Mouse (Mus musculus) spleen, adult 18-20 months (tissue): ENCODE measurements at regions not wholly inside any gene's neighbourhood (a gene's known extent, or its start where the extent isn't known, plus 50 kb on each side); places are given as distances from the start of the nearest gene placed in this dataset.

Source experiments
- DNase-seq, 2 experiments: peaks; one replicate each; pipeline ENCODE4 v3.0.0; 2022; ENCODE audit warnings: mixed read lengths in 2 of 2

DNA sequence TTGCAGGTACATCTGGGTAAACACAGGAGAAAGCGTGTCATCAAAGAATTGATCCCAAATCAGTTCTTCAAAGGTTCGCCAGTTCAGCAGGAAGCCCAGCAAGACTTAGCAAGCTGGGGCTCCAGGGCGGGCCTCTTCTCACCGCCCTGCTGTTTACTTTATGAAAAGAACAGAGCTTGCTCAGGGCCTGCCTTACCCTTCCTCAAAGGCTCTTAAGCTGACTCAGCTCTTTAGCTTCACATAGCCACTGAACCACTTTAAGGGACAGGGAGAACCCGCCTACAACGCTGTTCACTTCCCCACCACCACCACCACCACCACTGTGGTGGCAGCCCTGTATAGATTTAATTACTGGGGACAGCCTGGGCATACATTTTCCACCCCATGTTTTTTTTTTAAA lies 148.5 kb downstream of the Clic5 start:
- DNase-seq: no peak

DNA sequence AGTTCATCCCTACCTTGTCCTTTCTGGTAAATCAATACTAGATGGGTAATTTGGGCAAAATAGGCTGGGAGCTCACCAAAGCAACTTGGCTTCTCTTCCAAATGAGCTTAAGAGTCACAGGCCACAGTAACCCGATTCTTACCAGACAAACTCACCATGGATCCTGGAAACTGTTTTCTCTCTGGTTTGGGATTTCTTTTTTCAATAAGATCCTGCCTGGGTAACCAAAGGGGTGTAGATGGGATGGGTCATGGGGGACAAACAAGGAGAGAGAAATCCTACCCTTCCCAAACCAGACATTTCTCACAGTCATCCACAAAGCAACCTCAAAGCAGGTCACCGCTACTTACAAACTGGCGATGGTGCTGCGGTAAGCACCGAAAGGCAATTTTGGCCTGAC lies 148.9 kb downstream of the Clic5 start:
- no peak for DNase-seq

DNA sequence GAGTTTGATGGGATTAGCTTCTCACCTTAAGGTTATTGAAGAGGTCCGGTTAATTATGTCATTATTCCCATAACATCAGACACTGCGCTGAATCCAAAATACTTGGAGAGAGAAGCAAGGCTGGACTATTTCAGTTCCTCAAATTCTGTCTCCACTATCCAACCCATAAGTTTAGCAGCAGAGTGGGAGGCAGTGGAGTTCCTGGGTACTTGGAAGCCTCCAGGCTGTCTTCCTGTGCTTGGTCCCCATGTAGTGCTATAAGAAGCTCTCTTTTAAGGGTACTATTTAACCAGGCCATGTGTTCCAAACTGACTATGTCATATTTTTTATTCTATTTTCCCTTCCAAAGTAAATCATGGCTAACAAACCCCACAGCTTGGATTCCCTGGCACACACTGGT lies 156.2 kb downstream of the Clic5 start:
- DNase-seq: no peak

DNA sequence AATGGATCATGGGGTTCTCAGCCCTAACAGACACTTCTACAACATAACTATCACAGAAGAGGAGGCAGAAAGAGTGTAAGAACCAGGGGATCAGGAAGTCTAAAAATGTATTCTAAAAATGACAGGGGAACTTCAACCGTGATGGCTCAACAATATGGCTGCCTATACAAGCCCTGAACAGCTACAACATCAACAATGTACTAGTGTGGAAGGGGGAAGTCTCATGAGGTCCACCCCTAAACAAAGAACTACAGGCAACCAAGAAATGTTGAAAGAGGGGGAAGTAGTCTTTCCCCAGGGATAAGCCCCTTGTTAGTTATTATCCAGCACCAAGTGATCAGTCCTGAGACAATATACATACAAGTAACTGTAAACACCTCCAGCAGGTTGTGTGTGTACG lies 157.0 kb downstream of the Clic5 start:
- no peak for DNase-seq

DNA sequence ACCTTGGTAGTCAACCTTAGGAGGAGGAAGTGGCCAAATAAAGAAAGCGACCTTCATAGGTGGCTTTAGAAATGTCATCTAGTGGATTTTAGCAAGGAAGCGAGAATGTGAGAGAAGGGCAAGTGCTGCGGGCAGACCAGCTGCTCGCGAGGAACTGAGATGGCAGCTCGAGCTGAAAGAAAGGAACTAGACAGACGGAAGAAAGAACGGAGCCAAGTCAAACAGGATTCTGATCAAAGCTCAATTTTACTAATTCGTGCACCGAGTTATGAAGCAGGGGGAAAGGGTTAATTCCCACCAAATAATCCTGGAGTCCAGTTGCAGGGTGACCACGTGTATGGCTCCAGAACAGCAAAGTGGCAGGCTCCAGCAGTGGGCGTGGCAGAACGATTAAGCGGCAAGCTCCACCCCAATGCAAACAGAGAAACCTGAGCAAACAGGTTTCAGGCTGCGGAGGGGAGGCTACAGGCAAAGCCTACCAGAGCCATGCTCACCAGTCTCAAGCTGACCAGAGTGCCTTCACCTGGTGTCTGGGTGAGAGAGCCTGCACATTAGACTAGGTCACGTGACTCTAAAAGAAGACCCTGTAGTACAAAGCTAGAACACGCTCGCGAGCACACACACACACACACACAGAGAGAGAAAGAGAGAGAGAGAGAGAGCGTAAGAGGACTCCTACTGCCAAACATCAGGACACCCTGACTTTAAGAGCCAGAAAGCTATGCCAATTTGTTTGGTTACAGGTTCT lies 162.0 kb downstream of the Clic5 start:
- DNase-seq: no peak

DNA sequence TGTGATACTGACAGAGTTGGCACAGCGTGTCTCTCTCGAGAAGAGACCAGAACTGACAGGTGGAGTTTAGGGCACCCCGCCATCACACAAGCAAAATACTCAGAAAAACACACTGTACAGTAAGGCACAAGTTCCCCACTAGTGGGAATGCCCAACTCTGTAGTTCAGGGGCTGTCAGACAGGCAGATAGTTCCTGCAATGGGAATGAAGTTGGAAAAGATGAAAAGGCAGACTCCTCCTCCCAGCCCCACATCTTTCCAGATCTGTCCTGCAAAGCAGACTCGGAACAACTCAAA lies 162.5 kb downstream of the Clic5 start:
- no peak for DNase-seq

DNA sequence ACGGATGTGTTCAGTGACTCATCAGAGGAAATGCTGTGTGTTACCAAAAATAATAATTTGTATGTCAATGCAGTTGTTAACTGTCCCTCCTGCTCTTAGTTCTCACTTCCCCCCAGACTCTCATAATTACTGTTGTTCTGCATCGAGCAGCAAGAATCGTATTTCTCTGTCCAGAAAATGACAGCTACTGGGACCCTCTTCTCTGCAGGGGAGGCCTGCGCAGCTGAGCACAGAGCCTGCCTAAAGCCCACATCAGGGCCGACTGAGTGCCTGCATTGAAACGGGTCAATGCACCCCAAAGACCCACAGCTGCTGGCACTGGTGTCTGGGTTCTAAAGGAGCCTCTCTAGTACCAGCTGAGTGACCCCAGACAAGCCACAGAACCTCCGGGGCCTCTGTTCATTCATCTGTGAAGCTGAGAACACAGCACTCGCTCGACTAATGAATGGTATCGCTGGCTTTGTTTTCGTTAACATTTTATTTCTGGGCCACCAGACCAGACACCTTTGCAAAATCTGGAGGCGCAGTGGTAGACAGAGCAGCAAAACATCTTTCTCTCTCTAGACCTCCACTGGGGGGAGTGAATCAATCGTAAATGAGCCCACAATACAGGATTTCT lies 163.2 kb downstream of the Clic5 start:
- DNase-seq: peak in 1 of 2 experiments; percentile 7

DNA sequence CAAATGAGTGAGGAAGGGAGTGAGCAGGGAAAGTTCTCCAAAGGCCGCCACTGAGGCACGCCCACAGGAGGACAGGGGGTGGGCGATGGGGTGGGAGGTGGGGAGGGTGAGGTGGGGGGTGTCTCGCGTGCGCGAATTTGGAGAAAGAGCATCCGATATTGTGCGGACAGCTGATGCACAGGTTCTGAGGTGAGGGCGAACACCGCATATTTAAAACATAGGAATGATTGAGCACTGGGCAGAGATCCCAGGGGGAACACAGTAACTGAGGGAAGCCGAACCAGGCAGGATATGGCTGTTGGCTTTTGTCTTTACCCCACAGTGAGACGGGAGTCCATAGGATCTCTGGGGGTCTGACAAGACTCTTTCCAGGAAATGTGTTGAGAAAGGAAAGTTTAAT lies 163.8 kb downstream of the Clic5 start:
- no peak for DNase-seq

DNA sequence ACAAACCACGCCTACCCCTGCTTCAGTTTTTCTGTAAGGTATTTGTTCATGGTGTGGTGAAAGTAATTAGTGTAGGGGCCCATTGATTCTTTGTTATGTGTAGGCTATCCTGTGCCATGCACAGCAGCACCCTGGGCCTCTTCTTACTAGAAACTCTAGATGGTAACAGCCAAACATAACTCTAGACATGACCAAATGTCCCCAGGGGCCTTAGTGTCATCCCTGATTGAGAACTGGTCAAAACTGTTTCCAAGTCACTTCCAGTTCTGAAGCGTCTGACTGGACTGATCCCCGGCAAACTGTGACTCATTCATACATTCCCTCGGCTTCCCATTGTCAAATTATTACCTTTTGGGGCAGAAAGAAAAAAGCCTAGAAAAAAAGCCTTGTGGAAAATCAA lies 174.7 kb downstream of the Clic5 start:
- DNase-seq: no peak

DNA sequence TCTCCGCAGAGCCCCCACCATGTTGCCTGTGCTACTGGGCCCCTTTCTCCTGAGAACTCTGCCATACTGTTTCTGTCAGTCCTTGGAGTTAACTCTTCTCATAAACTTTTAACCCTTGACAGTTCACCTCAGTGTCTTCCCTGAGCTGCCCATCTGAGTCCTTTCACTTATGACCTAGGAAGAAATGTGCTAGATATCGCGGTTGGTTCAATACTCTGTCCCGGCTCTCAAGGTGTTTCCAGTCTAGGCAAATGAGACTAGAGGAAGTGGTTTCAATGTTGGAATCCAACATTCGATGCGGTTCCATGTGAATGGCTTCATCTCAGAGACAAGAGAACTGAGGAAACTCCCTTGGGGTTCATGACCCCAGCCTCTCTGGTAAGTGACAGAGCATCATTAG lies 176.1 kb downstream of the Clic5 start:
- DNase-seq: no peak

DNA sequence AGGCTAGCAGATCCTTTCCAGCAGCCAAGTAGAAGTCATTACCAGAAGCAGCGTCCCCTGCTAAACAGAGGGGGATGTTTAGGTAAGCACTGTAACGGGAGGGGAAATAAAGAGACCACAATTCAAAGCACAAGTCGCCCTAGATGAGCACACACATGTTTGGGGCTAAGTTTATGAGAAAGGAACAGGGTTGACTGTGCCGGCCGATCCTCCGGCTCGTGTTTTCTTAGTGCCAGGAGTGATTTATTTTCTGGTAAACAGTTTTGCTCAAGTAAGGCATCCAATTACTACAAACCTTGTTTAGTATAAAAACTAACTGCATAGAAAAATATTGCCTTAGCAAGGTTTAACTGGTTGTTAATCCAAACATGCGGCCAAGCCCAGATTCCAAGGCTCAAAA lies 178.1 kb downstream of the Clic5 start:
- DNase-seq: no peak

DNA sequence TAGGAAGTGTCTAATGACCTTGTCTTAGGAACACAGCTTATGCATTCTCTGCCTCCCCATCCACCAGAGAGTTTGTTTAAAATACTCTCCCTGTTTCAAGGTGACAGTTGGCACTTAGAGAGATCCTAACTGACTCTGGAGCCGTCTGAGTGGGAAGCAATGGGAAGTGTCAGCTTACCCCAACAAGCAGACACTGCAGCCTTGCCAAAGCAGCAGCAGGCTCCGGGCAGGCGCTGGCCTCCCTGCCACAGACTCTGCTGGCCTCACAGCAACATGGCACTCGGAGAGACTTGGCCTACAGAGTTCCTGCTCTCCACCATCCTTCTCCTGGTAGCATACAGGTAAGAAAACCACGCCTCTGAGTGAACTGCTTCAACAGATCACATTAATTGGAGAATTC lies 179.2 kb downstream of the Clic5 start:
- no peak for DNase-seq

DNA sequence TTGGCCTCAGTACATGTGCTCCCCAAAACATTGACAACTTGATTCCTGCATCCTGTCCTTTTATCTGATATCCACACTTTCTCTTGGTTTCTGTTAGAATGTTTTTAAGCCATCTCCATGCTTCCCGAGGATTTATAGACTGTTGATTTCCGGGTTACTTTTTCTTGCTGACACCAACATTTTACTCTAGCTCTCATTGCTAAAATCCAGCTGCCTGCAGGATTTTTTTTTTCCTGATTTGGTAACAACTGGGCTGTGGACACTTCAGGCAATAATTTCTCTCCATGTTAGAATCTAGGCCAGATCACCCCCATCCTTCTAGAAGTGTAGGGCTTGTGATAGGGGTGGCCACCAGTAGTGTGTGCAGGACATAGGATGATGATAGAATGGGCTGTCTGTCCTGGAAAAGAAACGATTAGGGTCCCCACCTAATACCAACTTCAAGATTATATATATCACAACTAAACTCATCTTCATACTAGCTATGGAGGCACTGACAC lies 182.6 kb downstream of the Clic5 start:
- DNase-seq: no peak

DNA sequence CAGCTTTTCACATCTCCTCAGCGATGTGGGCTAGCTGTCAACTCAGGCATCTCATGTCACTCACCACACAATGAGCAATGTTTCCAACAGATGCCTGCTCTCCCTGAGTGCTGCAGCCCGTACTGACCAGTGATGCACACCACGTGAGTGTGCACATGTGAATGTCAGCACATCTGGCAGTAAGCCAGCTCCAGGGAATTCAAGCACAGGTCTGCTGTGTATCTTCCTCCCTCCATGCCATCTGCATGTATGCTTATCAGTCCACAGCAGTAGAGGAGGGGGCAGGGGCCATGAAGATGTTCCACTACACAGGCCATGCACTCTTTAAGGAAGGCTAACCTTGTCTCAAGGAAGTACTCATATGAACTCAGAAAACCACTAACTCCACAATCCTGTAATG lies 183.2 kb downstream of the Clic5 start:
- no peak for DNase-seq

DNA sequence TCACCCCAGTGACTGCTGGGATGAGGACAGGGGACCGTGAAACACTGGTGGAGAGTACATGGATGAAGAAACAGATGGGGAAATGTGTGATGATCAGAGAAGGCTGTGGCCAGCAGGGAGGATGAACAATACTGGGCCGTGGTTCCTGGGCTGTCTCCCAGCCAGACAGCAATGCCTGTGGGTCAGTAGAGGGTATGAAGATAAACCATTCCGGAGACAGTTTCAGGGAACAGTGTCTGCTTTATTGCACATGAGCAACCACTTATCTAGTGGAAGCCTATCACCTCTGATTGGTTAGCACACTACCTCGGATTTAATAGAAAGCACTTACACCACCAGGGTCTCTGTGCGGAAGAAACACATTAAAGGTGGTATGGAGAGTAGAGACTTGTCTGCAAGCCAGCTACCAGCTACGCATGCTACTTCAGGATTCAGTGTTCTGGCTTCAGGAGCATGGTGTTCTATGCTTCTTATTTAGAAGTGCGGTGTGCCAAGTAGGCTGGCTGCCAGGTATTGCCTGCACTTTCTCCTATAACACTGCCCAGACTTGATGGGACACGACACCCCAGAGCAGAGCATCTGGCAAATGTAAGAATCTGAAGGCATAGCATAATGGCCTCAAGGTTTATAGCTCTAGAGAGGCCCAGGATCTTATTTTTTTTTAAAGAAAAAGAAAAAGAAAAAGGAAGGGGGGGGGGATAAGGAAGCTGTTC lies 185.5 kb downstream of the Clic5 start:
- no peak for DNase-seq

DNA sequence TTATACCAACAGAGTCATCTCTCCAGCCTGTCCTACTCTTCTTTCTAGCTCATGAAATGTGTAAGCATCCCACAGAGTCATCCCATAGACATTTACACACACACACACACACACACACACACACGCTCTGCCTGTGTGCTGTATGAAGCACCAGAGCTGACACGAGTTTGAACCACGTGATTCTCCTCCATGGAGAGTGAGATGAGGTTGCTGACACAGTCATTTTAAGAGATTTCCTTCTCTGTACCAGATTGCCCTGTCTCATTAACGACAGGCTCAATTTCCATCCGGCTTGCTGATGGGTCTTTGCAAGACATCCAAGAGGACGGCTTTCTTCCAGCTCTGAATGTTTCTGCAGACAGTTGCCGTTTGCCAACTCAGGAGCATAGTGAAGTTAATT lies 190.0 kb downstream of the Clic5 start:
- DNase-seq: no peak

DNA sequence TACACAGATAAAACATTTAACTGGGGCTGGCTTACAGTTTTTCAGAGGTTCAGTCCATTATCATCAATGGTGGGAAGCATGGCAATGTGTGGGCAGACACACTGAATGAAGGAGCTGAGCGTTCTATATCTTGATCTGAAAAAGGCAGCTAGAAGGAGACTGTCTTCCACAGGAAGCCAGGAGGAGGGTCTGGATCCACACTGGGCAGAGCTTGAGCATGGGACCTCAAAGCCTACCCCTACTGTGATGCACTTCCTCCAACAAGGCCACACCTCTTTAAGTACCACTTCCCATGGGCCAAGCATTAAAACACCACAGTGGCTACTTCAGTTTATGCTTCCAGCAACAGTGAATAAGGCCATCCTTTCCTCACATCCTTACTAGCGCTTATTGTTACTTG lies 200.5 kb downstream of the Clic5 start:
- no peak for DNase-seq

DNA sequence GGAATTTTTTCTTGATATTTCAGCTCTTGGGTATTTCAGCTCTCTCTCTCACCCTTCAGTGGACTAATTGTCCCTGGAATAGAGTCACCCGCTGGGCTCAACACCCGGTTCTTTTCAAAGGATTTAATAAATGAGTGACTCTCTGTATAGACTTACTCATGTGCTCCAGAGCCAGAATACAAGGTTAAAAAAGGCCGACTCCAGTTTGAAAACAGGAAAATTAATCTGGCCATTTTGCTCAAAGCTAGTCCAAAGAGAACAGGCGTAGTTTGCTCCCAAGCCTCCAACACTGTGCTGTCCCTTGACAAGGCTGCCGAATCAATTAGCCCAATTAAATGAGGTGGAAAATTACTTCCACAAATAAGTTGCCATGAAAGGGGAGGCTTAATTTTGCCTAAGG lies 209.4 kb downstream of the Clic5 start:
- DNase-seq: no peak

DNA sequence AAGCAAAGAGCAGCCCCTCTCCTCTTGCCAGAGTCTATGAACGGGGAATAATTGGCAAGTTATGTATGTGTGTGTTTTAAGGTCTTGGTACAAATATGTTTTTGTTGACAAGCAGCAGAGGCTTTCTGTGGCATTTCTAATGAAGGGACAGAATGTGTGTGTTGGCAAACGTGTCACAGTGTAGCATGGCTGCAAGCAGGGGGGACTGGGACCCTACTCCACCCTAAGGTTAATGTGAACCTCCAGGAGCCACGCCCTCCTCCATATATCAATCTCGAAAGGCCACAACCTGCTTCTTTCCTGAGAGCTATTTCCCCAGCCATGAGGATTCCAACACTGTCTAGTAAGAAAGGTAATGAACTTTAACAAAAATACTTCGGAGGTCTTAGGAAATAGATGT lies 209.8 kb downstream of the Clic5 start:
- no peak for DNase-seq

DNA sequence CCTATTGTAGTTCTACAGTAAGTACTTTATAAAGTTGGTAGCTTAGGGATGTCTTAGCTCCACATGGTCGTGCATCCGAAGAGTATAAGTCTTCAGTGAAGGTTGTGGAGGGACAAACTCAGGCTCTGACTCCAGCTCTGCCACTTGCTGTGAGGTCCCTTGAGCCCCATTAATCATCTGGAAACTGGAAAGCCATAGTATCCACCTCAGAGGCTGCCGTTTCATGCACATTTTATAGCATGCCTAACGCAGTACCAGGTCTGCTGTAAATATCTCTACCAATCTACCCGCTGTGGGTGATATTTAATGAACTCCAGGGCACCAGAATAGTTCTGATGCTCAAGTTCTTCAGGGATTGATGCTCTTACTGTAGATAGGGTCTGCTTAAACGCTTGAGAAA lies 216.5 kb downstream of the Clic5 start:
- no peak for DNase-seq

DNA sequence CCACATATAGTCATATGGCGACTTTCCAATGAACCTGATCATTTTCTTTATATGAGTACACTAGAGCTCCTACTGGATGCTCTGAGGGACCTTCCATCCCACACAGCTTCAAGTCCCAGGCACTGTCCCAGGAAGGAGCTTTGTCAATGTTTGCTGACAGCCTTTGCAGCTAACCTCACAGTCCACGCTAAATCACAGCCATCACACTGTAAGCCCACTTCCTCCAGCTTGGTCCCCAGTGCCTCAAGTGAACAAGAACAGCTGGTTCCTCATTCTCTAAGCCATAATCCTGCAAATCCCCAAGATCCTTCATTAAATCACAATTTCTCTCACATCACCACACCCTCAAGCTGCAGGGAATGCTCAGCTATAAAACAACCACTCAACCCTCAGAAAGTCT lies 222.6 kb downstream of the Clic5 start:
- DNase-seq: no peak

DNA sequence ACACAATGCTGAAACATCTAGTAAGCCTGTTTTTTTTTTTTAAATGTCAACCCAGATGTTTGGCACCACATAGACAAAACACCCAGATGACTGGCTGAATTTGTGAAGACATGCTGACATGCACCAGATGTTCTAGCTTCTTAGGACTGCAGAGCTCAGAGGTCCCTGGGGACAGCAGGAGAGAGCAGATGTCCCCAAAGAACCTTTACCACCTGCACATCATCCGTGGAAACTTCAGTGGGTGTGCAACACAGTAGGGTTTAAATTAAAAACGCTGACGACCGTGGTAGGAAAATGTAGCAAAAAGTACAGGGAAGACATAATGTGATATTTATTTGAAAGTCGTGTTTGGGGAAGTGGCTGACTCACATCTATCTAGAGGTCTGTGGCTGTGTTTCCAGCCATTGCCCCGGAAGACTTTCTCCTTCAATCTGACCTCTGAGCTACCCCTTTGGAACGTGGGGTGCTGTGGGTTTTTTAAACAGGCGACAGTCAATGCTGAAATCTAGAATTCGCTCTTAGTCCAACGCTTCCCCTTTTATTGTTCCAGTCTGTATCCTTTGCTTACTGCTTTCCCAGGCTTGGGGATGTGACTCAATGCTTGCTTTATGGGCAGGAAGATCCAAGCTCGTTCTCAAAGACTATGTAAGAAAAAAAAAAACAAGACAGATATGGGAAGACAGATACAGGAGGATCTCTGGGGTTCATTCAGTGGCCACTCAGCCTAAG lies 230.5 kb downstream of the Clic5 start:
- no peak for DNase-seq

DNA sequence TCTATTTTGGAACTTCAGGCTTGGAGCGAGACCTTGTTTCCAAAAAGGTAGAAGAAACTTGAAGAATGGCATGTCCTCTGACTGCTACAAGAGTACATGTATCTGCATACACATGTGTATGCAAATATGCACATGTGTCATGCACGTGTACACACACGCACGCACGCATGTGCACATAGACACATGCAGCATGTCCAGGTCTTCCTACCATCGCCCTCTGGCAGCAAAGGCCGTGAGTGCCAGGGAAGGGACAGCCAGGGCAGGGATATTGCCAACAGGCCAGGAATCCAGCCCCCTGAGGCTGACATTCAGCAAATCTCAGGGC lies 231.0 kb downstream of the Clic5 start:
- no peak for DNase-seq
